Mouse (Mus musculus): ENCODE data around the gene Btg2. TPM values are rescaled to one million over a fixed set of nuclear protein-coding genes. Genes with fewer than 3 reads are reported as not detected.

Btg2 gene
- total and polyA plus RNA-seq, 3 experiments = 7.2 to 19.7 (median 11.6) TPM

GRCm38 (mm10) chr1:134105764-134106430 lies 27.0 kb upstream of the Btg2 start:
- no peak overlapping the region for H3K9ac ChIP-seq (ENCODE audit: insufficient read depth, low read depth)
- in situ Hi-C loops (cut with MboI; ENCODE audit: low pct_ligation_motif_present, low pct_unique_long_range_greater_than_20kb, low sequenced_read_pairs) = loop anchor here (5.0 kb wide), 2 partner anchors 49 to 204 kb away; no protein-coding TSS in a partner anchor
- H3K4me2 ChIP-seq (ENCODE audit: insufficient read depth, low read depth, poor library complexity, severe bottlenecking) = no peak overlapping the region

GRCm38 (mm10) chr1:134105043-134105763 lies 26.3 kb upstream of the Btg2 start:
- Histone ChIP-seq H3K36me3 (replicated peaks in 1 of 2; ENCODE audit: control insufficient read depth in 1 of 2, insufficient read depth in 1 of 2, low read length in 1 of 2) (no peaks in the 10 kb centered on the region), H3K27me3 (replicated peaks) (peaks cover 58% of the 10 kb centered on the region), H3K27ac (ENCODE audit: insufficient read depth, low read depth) (no peak overlapping the region), H3K9me3 (replicated peaks; ENCODE audit: low read length) (no peaks in the 10 kb centered on the region), H3K4me2 (ENCODE audit: insufficient read depth, low read depth, poor library complexity, severe bottlenecking) (no peak overlapping the region), H3K79me2 (replicated peaks; ENCODE audit: control insufficient read depth, extremely low read depth, insufficient read depth, poor library complexity, severe bottlenecking) (no peaks in the 10 kb centered on the region), H3K4me1 (ENCODE audit: control insufficient read depth in 1 of 2, insufficient read depth in 2 of 2) (peaks cover 4 to 14% of the 10 kb centered on the region in 2 experiments), H3K4me3 (replicated peaks in 1 of 3; ENCODE audit: low read depth in 2 of 3, low read length in 2 of 3, poor library complexity in 1 of 3) (no peak overlapping the region), H3K9ac (ENCODE audit: insufficient read depth, low read depth) (no peak overlapping the region)
- no peak for DNase-seq (ENCODE audit: extremely low read depth)
- in situ Hi-C loops (cut with MboI; ENCODE audit: low pct_ligation_motif_present, low pct_unique_long_range_greater_than_20kb, low sequenced_read_pairs) (loop anchor here (5.0 kb wide), 2 partner anchors 48 to 203 kb away; no protein-coding TSS in a partner anchor), dilution Hi-C loops (cut with MboI; ENCODE audit: extremely low pct_ligation_motif_present, extremely low pct_unique_long_range_greater_than_20kb, low sequenced_read_pairs) (no loop called here)
- TF ChIP-seq UBTF (IDR thresholded peaks at IDR 0.05; ENCODE audit: low read depth, low read length) (no peak), E2F4 (IDR thresholded peaks at IDR 0.05; ENCODE audit: insufficient replicate concordance, low read depth, low read length) (no peak), MYC (IDR thresholded peaks at IDR 0.05; ENCODE audit: low read depth, low read length) (no peak), CHD1 (IDR thresholded peaks at IDR 0.05; ENCODE audit: low read depth, low read length) (no peak), ZC3H11A (IDR thresholded peaks at IDR 0.05; ENCODE audit: low read depth, low read length) (no peak), ELF1 (IDR thresholded peaks at IDR 0.05; ENCODE audit: low read depth, low read length) (no peak), CTCF (conservative IDR thresholded peaks at IDR 0.05 in 1 of 2, IDR thresholded peaks at IDR 0.05 in 1 of 2; ENCODE audit: low read depth in 2 of 2, low read length in 2 of 2) (no peak), JUN (IDR thresholded peaks at IDR 0.05; ENCODE audit: insufficient read depth, low read depth, low read length) (no peak), EP300 (IDR thresholded peaks at IDR 0.05; ENCODE audit: low read length) (no peak), ETS1 (conservative IDR thresholded peaks at IDR 0.05; ENCODE audit: low read depth, low read length) (no peak), MAX (IDR thresholded peaks at IDR 0.05; ENCODE audit: low read length) (no peak), HCFC1 (IDR thresholded peaks at IDR 0.05; ENCODE audit: low read depth, low read length) (no peak), JUND (conservative IDR thresholded peaks at IDR 0.05; ENCODE audit: low read depth, low read length) (no peak), MAZ (IDR thresholded peaks at IDR 0.05; ENCODE audit: low read depth, low read length) (no peak), RAD21 (IDR thresholded peaks at IDR 0.05; ENCODE audit: low read depth, low read length) (no peak), MEF2A (IDR thresholded peaks at IDR 0.05; ENCODE audit: borderline replicate concordance, low read depth, low read length) (no peak)

More at GRCm38 (mm10) chr1:134105764-134106430, 27.0 kb upstream of the Btg2 start:
- Histone ChIP-seq H3K4me1 (ENCODE audit: control insufficient read depth in 1 of 2, insufficient read depth in 2 of 2) (peaks cover 8 to 21% of the 10 kb centered on the region in 2 experiments), H3K9me3 (replicated peaks; ENCODE audit: low read length) (no peaks in the 10 kb centered on the region), H3K27me3 (replicated peaks) (peaks cover 52% of the 10 kb centered on the region), H3K79me2 (replicated peaks; ENCODE audit: control insufficient read depth, extremely low read depth, insufficient read depth, poor library complexity, severe bottlenecking) (no peaks in the 10 kb centered on the region), H3K4me3 (replicated peaks in 1 of 3; ENCODE audit: low read depth in 2 of 3, low read length in 2 of 3, poor library complexity in 1 of 3) (no peak overlapping the region), H3K36me3 (replicated peaks in 1 of 2; ENCODE audit: control insufficient read depth in 1 of 2, insufficient read depth in 1 of 2, low read length in 1 of 2) (no peaks in the 10 kb centered on the region), H3K27ac (ENCODE audit: insufficient read depth, low read depth) (no peak overlapping the region)
- dilution Hi-C loops (cut with MboI; ENCODE audit: extremely low pct_ligation_motif_present, extremely low pct_unique_long_range_greater_than_20kb, low sequenced_read_pairs) = no loop called here
- DNase-seq (ENCODE audit: extremely low read depth) = no peak
- TF ChIP-seq SMC3 (IDR thresholded peaks at IDR 0.05; ENCODE audit: low read depth, low read length) (no peak), MEF2A (IDR thresholded peaks at IDR 0.05; ENCODE audit: borderline replicate concordance, low read depth, low read length) (no peak), CTCF (conservative IDR thresholded peaks at IDR 0.05 in 1 of 2, IDR thresholded peaks at IDR 0.05 in 1 of 2; ENCODE audit: low read depth in 2 of 2, low read length in 2 of 2) (no peak), NRF1 (IDR thresholded peaks at IDR 0.05; ENCODE audit: low read depth, low read length) (no peak), IRF4 (IDR thresholded peaks at IDR 0.05; ENCODE audit: low read depth, low read length) (no peak), SIN3A (IDR thresholded peaks at IDR 0.05; ENCODE audit: low read length) (no peak)

Data from CH12.LX (cell line).